ENCODE assay signal across 12 mouse cellular contexts in the genomic region with DNA sequence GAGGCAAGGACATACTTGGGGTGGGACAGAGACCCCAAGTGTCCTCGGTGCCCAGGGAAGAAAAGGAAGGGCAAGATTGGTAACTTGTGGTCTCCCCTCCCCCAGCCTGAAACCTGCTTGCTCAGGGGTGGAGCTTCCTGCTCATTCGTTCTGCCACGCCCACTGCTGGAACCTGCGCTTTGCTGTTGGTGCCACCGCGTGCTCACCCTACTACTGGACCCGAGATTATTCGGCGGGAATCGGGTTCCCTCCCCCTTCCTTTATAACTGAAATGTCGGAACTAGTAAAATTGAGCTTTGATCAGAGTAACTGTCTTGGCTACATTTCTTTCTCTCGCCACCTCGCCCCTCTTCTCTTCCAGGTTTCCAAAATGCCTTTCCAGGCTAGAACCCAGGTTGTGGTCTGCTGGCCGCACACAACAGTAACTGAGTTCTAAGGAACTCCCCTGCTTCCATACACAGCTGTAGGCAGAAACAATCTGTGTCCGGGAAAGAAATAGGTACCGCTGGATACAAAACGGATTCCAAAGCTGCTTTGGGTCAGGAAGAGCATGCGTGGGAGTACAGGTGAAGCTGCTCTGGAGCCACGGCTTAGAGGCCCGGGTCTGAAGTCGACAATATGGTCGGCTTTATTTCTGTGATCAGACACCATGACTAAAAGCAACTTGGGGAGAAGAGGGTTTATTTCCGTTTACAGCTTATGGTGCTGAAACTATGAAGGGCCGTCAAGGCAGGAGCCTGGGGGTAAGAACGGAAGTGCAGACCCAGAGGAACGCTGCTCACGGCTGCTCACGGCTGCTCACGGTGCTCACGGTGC.
"Had no signal": no experiment of that assay in that cellular context is flagged by ENCODE, and none has a peak within 500 bp of the region (broad histone marks: within the 10 kb centered on the region; RNA-seq: fewer than 3 reads in every experiment).

No protein-coding gene starts in this region.

- H3K9ac ChIP-seq: limb, embryonic 15.5 days; liver, embryonic 13.5 days; midbrain, embryonic 12.5 days; stomach, embryonic 15.5 days had no signal

- DNase-seq: kidney, adult 8-10 months; layer of hippocampus, adult 9-11 months; layer of hippocampus, postnatal 36 days; liver, embryonic 13.5 days; lung, adult 18-20 months; right cerebral cortex, postnatal 14 days; thymus, postnatal 4 days had no signal

- H3K4me2 ChIP-seq: limb, embryonic 15.5 days; liver, embryonic 13.5 days; midbrain, embryonic 12.5 days; stomach, embryonic 15.5 days had no signal

- H3K27me3 ChIP-seq: limb, embryonic 15.5 days; liver, embryonic 13.5 days; midbrain, embryonic 12.5 days; stomach, embryonic 15.5 days had no signal

- H3K27ac ChIP-seq: kidney, postnatal 0 days; limb, embryonic 15.5 days; liver, embryonic 13.5 days; midbrain, embryonic 12.5 days; stomach, embryonic 15.5 days had no signal

- H3K4me3 ChIP-seq: limb, embryonic 15.5 days; liver, embryonic 13.5 days; midbrain, embryonic 12.5 days; stomach, embryonic 15.5 days had no signal

- H3K36me3 ChIP-seq: limb, embryonic 15.5 days; liver, embryonic 13.5 days; midbrain, embryonic 12.5 days; stomach, embryonic 15.5 days had no signal

- H3K9me3 ChIP-seq: limb, embryonic 15.5 days; stomach, embryonic 15.5 days had no signal

- H3K4me1 ChIP-seq: limb, embryonic 15.5 days had no signal

- ATAC-seq: midbrain, embryonic 16.5 days had no signal
